Mouse (Mus musculus) adrenal gland, postnatal 10 days (tissue): Measurements from ENCODE around the gene 5730507C01Rik. TPM values are rescaled to one million over a fixed set of nuclear protein-coding genes. Genes with fewer than 3 reads are reported as not detected.
A peak's percentile ranks its signal among the peaks of the same experiment; 100 is the strongest.
"Not testable (repeated sequence)": the region's sequence is repeated elsewhere in the genome, so short reads cannot be mapped to it uniquely, and the experiment has no call there.

ENCODE experiments used
- DNase-seq: peaks from one replicate; pipeline ENCODE4 v3.0.0; 2021; ENCODE audit warnings: mixed read lengths
- long read RNA-seq, 2 experiments: library from polyadenylated mRNA; stranded (forward); transcript quantifications; one replicate each; pipeline ENCODE4 v2.0.0; 2021
- total RNA-seq, 2 experiments: library from RNA; stranded (reverse); gene quantifications; 2 replicates each; pipeline ENCODE4 v1.2.3; 2021

Gene 5730507C01Rik
- total RNA-seq = under 1 TPM; 0.85 to 0.93 TPM
- long read RNA-seq, experiment 1, partial matches to known transcripts = 0 of 1 reads
- long read RNA-seq, experiment 1, other reads (novel, unspliced or antisense) = 0 of 1 reads
- long read RNA-seq, experiment 2, partial matches to known transcripts = 0 of 1 reads
- long read RNA-seq, experiment 2, other reads (novel, unspliced or antisense) = 0 of 1 reads

DNA sequence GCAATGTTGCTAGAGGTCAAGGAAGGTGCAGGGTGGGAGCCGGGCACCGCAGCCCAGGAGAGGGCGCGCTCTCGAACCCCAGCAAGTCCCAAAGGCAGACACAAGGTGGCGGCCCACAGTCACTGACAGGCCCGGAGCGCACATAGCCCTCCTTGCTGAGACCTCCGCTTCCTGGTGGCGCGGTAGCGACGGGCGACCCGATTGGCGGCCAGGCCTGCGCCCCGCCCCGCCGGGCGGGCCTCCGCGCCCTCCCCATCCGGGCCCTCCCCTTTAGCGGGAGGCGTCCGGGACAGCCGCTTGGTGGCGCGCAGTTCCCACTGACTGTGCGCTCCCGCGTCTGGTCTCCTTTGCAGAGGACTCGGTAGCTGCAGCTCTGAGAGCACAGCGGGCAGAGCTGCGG, at the start of gene 5730507C01Rik:
TSS of gene 5730507C01Rik (plus strand) at position 340 of the 400 bp plus-strand sequence.
- peak; percentile 65 for DNase-seq

GRCm38 (mm10) chr12:18514616-18515015, 306 bp downstream of the 5730507C01Rik start:
- DNase-seq = not testable (repeated sequence)

- peak; percentile 6 for DNase-seq
Measured at GRCm38 (mm10) chr12:18515077-18515476, 767 bp downstream of the 5730507C01Rik start.
